Mouse (Mus musculus) layer of hippocampus, adult 18-20 months (tissue): ENCODE measurements around the gene Gpld1. TPM values are rescaled to one million over a fixed set of nuclear protein-coding genes. Genes with fewer than 3 reads are reported as not detected.
"Not testable (repeated sequence)": the region's sequence is repeated elsewhere in the genome, so short reads cannot be mapped to it uniquely, and the experiment has no call there.

Experiments used
- DNase-seq, 2 experiments: peaks; one replicate each; pipeline ENCODE4 v3.0.0; 2022; ENCODE audit warnings: low spot score in 2 of 2
- total RNA-seq, 2 experiments: library from RNA; stranded (reverse); gene quantifications; 2 replicates each; pipeline ENCODE4 v1.2.3; 2021

Gpld1 gene
- total RNA-seq, 2 experiments from 2014 or later: 22.1 to 24.3 TPM

GRCm38 (mm10) chr13:24945567-24945966 is 2.6 kb downstream of the Gpld1 start:
- no peak for DNase-seq

DNA sequence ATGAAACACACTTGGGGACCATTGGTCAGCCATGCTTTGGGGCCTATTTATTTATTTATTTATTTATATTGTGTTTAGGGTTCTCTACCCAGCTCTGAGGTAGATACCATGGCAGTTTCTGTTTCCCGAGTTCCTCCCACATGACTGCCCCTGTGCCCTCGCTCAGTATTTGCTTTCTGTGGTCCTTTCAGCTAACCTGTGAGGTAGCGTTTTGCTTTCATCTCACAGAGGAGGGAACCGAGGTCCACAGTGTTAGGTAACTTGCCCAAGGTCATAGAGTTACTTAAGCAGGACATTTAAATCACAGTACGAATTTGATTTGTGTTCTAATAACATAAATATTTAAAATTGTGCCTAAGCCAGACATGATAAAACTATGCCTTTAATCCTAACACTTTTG is 4.2 kb downstream of the Gpld1 start:
- no peak for DNase-seq

GRCm38 (mm10) chr13:24948870-24949269 is 5.9 kb downstream of the Gpld1 start:
- DNase-seq: no peak

DNA sequence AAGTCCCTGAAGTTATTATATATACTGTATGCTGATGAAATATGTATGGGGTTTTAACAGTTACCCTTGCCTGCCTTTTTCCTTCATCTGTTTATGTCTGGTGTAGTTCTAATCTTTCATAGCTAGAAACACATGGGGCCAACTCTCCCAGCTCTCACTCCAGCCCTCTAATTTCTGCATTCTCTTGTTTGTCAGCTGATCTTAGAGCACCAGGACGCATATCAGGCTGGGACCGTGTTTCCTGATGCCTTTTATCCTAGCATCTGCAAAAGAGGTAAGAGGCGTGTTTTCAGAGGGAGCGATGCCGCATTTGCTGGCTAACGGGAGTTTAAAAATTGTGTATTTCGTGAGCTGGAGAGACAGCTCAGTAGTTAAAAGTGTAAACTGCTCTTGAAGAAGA is 9.7 kb downstream of the Gpld1 start:
- DNase-seq: no peak

GRCm38 (mm10) chr13:24955091-24955490 is 12.1 kb downstream of the Gpld1 start:
- no peak for DNase-seq

DNA sequence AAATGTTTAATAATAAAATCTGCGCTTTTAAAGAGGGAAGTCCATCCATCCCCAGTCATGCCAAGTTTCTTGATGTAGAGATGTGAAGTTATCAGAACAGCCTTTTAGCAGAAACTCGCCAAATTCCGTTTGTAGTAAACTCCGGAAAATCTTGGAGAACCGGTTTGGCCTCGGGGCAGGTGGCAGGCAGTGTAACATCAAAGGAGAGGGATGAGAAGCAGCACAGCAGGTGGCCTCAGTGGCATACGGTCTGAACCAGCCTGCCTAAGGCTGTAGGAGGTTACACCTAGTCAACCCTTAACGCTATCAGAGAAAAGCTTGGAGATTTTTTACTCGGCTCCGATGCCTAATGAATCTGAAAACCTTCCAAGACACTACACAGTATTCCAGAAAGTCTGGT is 12.5 kb downstream of the Gpld1 start:
- no peak for DNase-seq

DNA sequence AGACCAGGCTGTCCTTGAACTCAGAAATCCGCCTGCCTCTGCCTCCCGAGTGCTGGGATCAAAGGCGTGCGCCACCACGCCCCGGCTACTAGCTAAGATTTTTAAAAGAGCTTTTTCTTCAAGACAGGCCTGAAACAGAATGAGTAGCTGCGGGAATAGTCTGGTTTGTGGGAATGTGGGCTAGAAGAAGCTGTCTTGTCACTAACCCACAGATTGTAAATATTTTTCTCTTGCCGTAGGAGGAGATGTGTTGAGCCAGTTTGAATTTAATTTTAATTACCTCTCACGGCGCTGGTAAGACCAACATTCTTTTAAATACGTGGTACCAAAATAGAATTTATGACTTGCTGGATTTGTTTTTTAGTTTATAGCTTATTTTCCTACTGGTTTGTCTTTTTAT is 15.7 kb downstream of the Gpld1 start:
- no peak for DNase-seq

GRCm38 (mm10) chr13:24960084-24960483 is 17.1 kb downstream of the Gpld1 start:
- no peak for DNase-seq

GRCm38 (mm10) chr13:24962119-24962518 is 19.2 kb downstream of the Gpld1 start:
- DNase-seq: no peak

GRCm38 (mm10) chr13:24965130-24965845 is 22.3 kb downstream of the Gpld1 start:
- DNase-seq: no peak

- DNase-seq: no peak
Measured at GRCm38 (mm10) chr13:24965846-24966201, 22.9 kb downstream of the Gpld1 start.

- not testable (repeated sequence) for DNase-seq
Measured at GRCm38 (mm10) chr13:24971776-24972175, 28.8 kb downstream of the Gpld1 start.

DNA sequence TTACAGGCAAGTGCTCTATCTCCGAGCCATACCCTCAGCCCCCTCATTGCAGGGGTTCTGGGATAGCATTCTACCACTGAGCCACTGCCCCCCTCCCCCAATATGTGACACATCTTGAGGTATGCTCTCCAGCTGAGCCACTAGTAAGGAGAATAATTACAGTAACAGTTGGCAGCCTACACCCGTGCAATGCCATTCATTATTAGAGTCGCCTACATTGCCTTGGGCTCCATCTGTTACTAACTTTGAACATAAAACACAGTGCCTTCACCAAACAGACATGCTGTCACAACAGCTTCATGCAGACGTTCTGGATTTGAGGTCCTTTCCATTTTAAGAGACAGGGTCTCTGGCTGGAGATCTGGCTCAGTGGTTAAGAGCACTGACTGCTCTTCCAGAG is 33.4 kb downstream of the Gpld1 start:
- peak; percentile 41 to 78 for DNase-seq

GRCm38 (mm10) chr13:24977820-24978342 is 34.9 kb downstream of the Gpld1 start:
- DNase-seq: no peak

DNA sequence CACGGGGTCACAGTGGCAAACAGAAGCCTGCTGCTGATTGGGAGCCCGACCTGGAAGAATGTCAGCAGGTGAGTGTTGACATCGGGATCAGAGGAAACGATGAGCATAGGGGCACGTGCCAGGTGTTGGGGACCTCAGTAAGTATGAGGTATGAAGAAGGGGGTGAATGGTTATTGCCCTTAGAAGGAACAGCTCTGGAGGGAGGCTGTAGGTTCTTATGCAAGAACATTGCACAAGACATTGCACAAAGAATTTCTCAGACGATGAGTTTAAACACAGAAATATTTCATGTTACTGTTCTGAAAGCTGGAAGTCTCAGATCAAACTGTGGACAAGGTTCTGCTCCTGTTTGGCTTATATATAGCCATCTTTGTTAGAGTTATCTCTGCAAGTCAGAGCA is 38.1 kb downstream of the Gpld1 start:
- no peak for DNase-seq

DNA sequence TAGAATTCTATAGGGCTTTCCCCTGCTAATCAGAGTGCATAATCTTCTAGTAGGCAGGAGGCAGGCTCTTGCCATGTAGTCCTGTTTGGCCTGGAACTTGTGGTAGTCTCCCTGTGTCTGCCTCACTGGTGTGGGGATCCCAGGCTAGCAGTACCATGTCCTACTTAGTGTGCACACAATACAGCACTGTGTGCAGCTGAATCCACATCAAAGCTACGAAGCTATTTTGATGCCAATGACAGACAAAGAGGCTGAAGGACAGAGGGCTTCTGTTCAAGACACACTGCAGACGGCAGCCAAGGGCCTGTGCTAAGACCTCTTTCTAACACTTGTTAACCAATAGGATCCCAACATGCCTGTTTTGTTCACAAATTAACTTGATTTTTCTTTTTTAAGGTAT is 42.5 kb downstream of the Gpld1 start:
- peak in 1 of 2 experiments; percentile 55 for DNase-seq

DNA sequence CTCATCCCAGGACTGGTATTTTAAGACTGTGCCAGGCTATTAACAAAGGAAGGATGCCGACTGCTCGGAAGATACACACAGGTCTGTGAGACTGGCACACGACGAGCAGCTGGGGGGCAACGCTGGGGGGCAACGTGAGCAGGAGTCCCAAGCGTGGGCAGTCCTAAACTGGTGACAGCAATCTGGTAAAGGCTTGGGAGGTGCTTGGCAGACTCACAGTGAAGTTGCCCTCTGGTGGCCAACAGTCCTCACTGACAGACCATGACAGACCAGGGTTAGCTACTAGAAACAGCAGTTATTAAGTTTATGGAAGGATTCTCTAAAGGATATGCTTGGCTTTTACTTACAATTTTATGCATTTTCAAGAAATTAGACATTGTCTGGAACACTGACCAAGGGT is 45.4 kb downstream of the Gpld1 start:
- peak; percentile 24 to 71 for DNase-seq

DNA sequence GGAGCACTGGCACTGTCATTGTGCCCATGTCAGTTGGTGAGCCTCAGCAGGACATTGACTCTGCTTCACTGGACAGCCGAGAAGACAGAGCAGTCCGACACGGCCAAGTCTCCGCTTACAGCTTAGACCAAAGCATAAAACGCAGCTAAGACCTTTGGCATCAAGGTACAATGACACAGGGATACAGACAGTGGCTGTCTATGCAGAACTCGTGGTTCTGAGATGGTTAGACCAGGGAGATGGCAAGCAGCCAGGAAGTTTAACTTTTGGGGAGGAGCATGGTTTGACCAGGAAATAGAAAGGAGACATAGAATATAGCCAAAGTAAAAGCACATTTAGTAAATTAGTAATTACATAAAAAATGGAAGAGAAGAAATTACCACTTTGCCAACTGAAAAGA is 46.1 kb downstream of the Gpld1 start:
- no peak for DNase-seq

- no peak for DNase-seq
Measured at GRCm38 (mm10) chr13:24993160-24993559, 50.2 kb downstream of the Gpld1 start.

DNA sequence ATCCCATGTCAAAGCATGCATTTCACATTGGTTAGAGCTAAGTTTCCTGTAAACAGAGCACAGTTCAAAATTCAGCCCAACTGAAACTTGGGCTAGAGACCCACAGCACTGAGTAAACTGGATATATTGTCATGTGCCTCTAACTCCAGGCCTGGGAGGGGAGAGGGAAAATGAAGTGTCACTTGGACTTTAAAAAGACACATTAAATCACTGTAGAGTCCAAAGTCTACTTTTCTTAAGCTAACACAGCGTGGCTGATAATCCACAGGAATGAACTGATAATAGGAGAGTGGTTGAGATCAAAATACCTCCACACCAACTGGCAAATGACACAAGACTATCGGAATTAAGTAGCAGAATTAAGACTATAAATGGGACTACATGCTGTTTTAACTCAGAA is 56.6 kb downstream of the Gpld1 start:
- DNase-seq: no peak

- DNase-seq: no peak
Measured at GRCm38 (mm10) chr13:25002965-25003364, 60.0 kb downstream of the Gpld1 start.

GRCm38 (mm10) chr13:25007115-25007514 is 64.2 kb downstream of the Gpld1 start:
- DNase-seq: peak in 1 of 2 experiments; percentile 72

- no peak for DNase-seq
Measured at GRCm38 (mm10) chr13:25018316-25018715, 75.4 kb downstream of the Gpld1 start.
